Mouse (Mus musculus) neural tube, embryonic 12.5 days (tissue): ENCODE data around the gene Zfp871. TPM values are rescaled to one million over a fixed set of nuclear protein-coding genes. Genes with fewer than 3 reads are reported as not detected.
"Not testable (repeated sequence)": the region's sequence is repeated elsewhere in the genome, so short reads cannot be mapped to it uniquely, and the experiment has no call there.

Experiments
- ATAC-seq: fragments of 200-750 bp; cut with Nextera tagmentation; 2 replicates; pipeline ENCODE4 v1.8.0; 2017; ENCODE audit warnings: low read depth, mild to moderate bottlenecking, moderate TSS enrichment, moderate library complexity; ENCODE audit not compliant: low FRiP score
- H3K27ac ChIP-seq: fragments of 300-500 bp; sonication (generic); 2 replicates; pipeline ENCODE4 v1.5.1; 2016
- H3K27me3 ChIP-seq: fragments of 300-500 bp; sonication (generic); replicated peaks from 2 replicates; pipeline ENCODE4 v1.6.1; 2016; ENCODE audit warnings: mild to moderate bottlenecking
- H3K36me3 ChIP-seq: fragments of 300-500 bp; sonication (generic); 2 replicates; pipeline ENCODE4 v1.6.1; 2016; ENCODE audit warnings: mild to moderate bottlenecking
- H3K4me1 ChIP-seq: fragments of 300-500 bp; sonication (generic); 2 replicates; pipeline ENCODE4 v1.6.1; 2016
- H3K4me2 ChIP-seq: fragments of 300-500 bp; sonication (generic); replicated peaks from 2 replicates; pipeline ENCODE4 v1.6.1; 2016; ENCODE audit warnings: mild to moderate bottlenecking
- H3K4me3 ChIP-seq: fragments of 300-500 bp; sonication (generic); 2 replicates; pipeline ENCODE4 v1.5.1; 2016
- H3K9ac ChIP-seq: fragments of 300-500 bp; sonication (generic); 2 replicates; pipeline ENCODE4 v1.6.1; 2016; ENCODE audit warnings: mild to moderate bottlenecking
- H3K9me3 ChIP-seq: fragments of 300-500 bp; sonication (generic); 2 replicates; pipeline ENCODE4 v1.6.1; 2016; ENCODE audit warnings: mild to moderate bottlenecking
- WGBS: fragments of 180-500 bp; shearing (Covaris S2); methylation state at CpG from one replicate; pipeline ENCODE4 v1.1.7; 2016; 5-methylcytosine and 5-hydroxymethylcytosine counted together
- polyA plus RNA-seq: library from polyadenylated mRNA; unstranded; fragments of >200 nt; fragmentation: Nextera tagmentation; extraction: Ambion mirVana; gene quantifications from 2 replicates; pipeline ENCODE4 v1.2.1, GENCODE M21; 2016

Gene Zfp871
- polyA plus RNA-seq, 1 experiment from 2014 or later, result 39.9 TPM

GRCm38 (mm10) chr17:32729029-32729428, 59.1 kb downstream of the Zfp871 start:
- no peaks in the 10 kb centered on the region for H3K9me3 ChIP-seq
- no peak overlapping the region for H3K9ac ChIP-seq
- ATAC-seq, result no peak
- no peaks in the 10 kb centered on the region for H3K4me1 ChIP-seq
- no peaks in the 10 kb centered on the region for H3K27me3 ChIP-seq
- H3K27ac ChIP-seq, result no peak overlapping the region
- 78% methylated on average over 3 of the region's 3 CpGs for WGBS
- H3K4me3 ChIP-seq, result no peak overlapping the region
- no peaks in the 10 kb centered on the region for H3K36me3 ChIP-seq
- no peak overlapping the region for H3K4me2 ChIP-seq

GRCm38 (mm10) chr17:32726360-32726759, 61.7 kb downstream of the Zfp871 start:
- not testable (repeated sequence) for H3K27me3 ChIP-seq, H3K4me2 ChIP-seq, H3K27ac ChIP-seq, H3K4me3 ChIP-seq, H3K9ac ChIP-seq, ATAC-seq, H3K36me3 ChIP-seq, H3K4me1 ChIP-seq, H3K9me3 ChIP-seq

- Histone ChIP-seq H3K9me3 (0 out of 2 replicates have a peak, but pooled peaks cover 6% of the 10 kb centered on the region), H3K36me3 (no peaks in the 10 kb centered on the region), H3K9ac (no peak overlapping the region), H3K4me1 (no peaks in the 10 kb centered on the region), H3K27me3 (no peaks in the 10 kb centered on the region), H3K4me3 (no peak overlapping the region), H3K27ac (no peak overlapping the region), H3K4me2 (no peak overlapping the region)
- no peak for ATAC-seq
- 85% methylated on average over 7 of the region's 7 CpGs for WGBS
These were observed 65.3 kb downstream of the Zfp871 start for GRCm38 (mm10) chr17:32722771-32723170.

- 92% methylated on average over 1 of the region's 1 CpGs for WGBS
- H3K4me3 ChIP-seq, H3K4me2 ChIP-seq, H3K4me1 ChIP-seq, H3K27ac ChIP-seq, H3K27me3 ChIP-seq, H3K9ac ChIP-seq, ATAC-seq, H3K36me3 ChIP-seq, H3K9me3 ChIP-seq: not testable (repeated sequence)
These were observed 65.9 kb downstream of the Zfp871 start for GRCm38 (mm10) chr17:32722151-32722550.

Other genes with a start within 250 kb of the Zfp871 start
- not detected in 2 replicates for gene Cyp4f37, start 167.0 kb downstream of the Zfp871 start, polyA plus RNA-seq
- not detected in 2 replicates for gene Cyp4f40, start 129.4 kb downstream of the Zfp871 start, polyA plus RNA-seq
- gene Cyp4f15, start 102.7 kb downstream of the Zfp871 start, polyA plus RNA-seq, result 0.22 and 0.84 TPM in 2 replicates
- gene Zfp811, start 21.6 kb upstream of the Zfp871 start, polyA plus RNA-seq, result 43.4 and 44.3 TPM in 2 replicates
- 15.7 and 17.3 TPM in 2 replicates for gene Zfp799, start 42.0 kb upstream of the Zfp871 start, polyA plus RNA-seq
- gene Zfp870, start 103.4 kb upstream of the Zfp871 start, polyA plus RNA-seq, result 6.5 and 7.9 TPM in 2 replicates
- gene Cyp4f14, start 129.1 kb upstream of the Zfp871 start, polyA plus RNA-seq, result not detected in 2 replicates
- gene Cyp4f13, start 159.1 kb upstream of the Zfp871 start, polyA plus RNA-seq, result 4.7 and 5.6 TPM in 2 replicates
- gene Zfp472, start 177.5 kb upstream of the Zfp871 start, polyA plus RNA-seq, result 8.7 and 10.3 TPM in 2 replicates
- gene Zfp952, start 204.8 kb upstream of the Zfp871 start, polyA plus RNA-seq, result 16.9 and 19.4 TPM in 2 replicates
- gene Zfp763, start 245.1 kb upstream of the Zfp871 start, polyA plus RNA-seq, result 21.6 and 22.8 TPM in 2 replicates